Mouse (Mus musculus) bone marrow macrophage, adult 2 months (primary cell): ENCODE measurements around the gene Rab13.

ENCODE experiments used
- CTCF ChIP-seq: IDR thresholded peaks from 2 replicates; pipeline ENCODE4 v1.5.1; 2012; ENCODE audit warnings: low read depth, mild to moderate bottlenecking, low read length, moderate library complexity
- POLR2A ChIP-seq: IDR thresholded peaks from 2 replicates; pipeline ENCODE4 v1.6.1; 2012; ENCODE audit warnings: mild to moderate bottlenecking, low read depth, low read length, borderline replicate concordance

- TF ChIP-seq CTCF (no peak), POLR2A (no peak)
Observed at GRCm38 (mm10) chr3:90222941-90223340, 9.4 kb downstream of the Rab13 start.
